Mouse (Mus musculus): ENCODE results near the gene Fes.

The Fes gene

DNA sequence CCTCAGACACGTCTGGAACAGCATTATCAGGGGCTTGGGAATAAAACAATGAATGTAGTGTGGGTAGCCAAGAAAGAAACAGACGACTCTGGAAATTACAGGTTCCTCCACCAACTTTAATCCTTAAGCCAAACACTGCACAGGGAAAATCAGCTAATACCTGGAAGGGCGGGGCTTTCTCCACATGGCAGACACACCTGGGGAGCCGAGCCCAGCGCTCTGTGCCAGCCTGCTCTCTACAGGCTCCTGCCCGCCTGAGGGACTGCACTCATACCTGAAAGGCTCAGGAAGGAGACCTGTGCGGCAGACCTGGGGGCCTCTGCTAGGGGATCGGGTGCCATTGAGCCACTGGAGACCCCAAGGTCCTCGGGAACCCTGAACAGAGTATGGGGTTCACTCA, 20.0 kb upstream of the Fes start:
- in situ Hi-C loops (cut with MboI; ENCODE audit: low pct_unique_long_range_greater_than_20kb in 1 of 2, low sequenced_read_pairs in 2 of 2, unreplicated experiment in 1 of 2), result loop anchor here in 1 of 2 experiments (10.0 kb wide), 1 partner anchor 157 kb away; no protein-coding TSS in a partner anchor

DNA sequence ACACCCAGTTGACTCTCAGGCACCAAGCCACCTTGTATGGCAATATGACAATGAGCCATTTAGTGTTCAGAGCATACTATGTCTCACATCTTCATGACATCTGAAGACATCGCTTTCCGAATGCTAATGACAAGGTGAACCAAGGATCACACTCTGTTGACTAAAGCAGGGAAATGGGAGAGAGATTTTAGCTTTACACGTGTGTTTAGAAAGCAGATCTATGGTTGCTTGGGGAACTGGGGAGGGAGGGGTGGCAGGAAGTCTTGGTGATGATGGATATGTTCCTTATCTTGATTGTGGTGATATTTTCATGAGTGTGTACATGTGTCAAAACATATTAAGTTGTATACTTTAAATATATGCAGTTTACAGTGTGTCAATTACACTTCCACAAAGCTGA, 18.4 kb upstream of the Fes start:
- in situ Hi-C loops (cut with MboI; ENCODE audit: low pct_unique_long_range_greater_than_20kb in 1 of 2, low sequenced_read_pairs in 2 of 2, unreplicated experiment in 1 of 2), result loop anchor here in 1 of 2 experiments (10.0 kb wide), 1 partner anchor 159 kb away; no protein-coding TSS in a partner anchor

DNA sequence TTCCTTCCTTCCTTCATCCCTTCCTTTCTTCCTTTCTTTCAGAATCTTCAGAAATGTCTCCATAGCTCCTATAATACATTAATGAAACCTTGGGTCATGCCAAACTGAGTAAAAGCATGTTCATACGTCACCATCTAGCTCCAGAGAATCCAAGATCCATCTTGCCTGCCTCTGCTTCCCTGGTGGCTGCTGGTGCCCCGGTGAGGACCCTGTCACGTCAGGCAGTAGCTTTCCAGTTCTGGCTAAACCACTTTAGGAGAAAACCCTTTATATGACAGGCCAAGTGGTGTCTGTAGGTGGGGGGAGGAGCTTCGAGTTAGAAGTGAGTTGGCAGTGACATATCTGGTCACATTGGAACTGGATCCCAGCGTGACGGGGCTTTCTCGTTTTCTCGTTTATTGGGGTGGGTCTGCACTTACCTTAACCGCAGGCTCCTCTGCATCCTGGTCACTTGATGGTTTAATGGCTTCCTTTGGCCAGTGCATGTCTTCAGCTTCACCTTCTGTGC, 17.5 kb upstream of the Fes start, which contains the start of gene Furin:
TSS of gene Furin (minus strand) at position 249 of the 508 bp plus-strand sequence.
- in situ Hi-C loops (cut with MboI; ENCODE audit: low pct_unique_long_range_greater_than_20kb in 1 of 2, low sequenced_read_pairs in 2 of 2, unreplicated experiment in 1 of 2), result loop anchor here in 1 of 2 experiments (10.0 kb wide), 1 partner anchor 160 kb away; no protein-coding TSS in a partner anchor

DNA sequence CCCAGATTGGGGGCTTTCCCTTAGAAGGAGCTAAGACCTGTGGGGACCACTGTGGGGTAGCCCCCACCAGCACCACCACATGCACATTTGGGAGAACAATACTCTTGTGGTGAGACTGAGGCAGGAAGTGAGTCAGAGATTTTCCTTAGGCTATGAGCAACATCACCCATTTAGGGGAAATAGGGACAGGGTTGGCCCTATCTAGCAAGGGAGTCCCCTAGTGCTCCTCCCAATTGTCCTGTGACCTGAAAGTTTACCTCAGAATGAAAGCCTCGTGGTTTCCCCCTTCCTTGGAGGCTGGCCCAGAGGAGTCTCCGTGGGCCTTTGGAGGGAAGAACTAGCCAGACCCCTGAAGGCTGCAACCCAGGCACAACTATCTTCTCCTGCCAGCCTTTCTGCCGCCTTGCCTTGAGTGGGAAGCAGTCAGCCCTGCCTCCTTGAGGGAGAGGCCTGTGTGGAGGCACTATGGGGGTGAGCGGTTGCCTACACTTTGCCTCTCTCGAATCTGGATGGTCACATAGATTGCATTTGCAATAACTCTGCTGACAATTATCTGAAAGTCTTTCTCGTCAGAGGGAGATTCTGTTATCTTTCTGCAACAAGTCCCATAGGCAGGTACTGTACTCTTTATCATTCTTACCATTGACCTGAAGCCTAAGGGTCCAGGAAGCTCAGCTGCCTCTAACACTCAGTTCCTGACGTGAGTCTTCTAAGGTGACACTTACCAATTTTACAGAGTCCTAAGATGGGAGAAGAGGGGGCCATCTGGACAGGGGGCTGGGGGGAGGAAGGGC, 16.6 kb upstream of the Fes start:
- in situ Hi-C loops (cut with MboI; ENCODE audit: low pct_unique_long_range_greater_than_20kb in 1 of 2, low sequenced_read_pairs in 2 of 2, unreplicated experiment in 1 of 2), result loop anchor here in 1 of 2 experiments (10.0 kb wide), 1 partner anchor 161 kb away; no protein-coding TSS in a partner anchor

DNA sequence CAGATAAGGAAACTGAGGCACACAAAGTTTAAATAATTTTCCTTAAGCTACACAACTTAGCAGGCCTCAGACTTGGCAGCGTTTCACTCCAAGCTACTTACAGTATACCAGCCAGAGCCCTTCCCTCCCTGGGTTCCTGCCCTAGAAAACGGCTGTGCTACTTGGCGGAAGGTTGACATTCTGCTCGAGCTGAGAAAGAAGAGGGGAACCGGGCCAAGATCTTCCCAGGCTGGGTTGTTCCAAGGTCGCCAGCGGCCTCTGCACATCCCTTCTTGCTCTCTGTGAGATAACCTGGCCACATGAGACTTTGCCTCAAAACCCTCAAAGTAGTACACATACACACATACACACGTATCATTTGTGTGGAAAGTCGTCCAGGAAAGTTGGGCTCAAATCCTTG, 15.8 kb upstream of the Fes start:
- in situ Hi-C loops (cut with MboI; ENCODE audit: low pct_unique_long_range_greater_than_20kb in 1 of 2, low sequenced_read_pairs in 2 of 2, unreplicated experiment in 1 of 2), result loop anchor here in 1 of 2 experiments (10.0 kb wide), 1 partner anchor 161 kb away; no protein-coding TSS in a partner anchor

DNA sequence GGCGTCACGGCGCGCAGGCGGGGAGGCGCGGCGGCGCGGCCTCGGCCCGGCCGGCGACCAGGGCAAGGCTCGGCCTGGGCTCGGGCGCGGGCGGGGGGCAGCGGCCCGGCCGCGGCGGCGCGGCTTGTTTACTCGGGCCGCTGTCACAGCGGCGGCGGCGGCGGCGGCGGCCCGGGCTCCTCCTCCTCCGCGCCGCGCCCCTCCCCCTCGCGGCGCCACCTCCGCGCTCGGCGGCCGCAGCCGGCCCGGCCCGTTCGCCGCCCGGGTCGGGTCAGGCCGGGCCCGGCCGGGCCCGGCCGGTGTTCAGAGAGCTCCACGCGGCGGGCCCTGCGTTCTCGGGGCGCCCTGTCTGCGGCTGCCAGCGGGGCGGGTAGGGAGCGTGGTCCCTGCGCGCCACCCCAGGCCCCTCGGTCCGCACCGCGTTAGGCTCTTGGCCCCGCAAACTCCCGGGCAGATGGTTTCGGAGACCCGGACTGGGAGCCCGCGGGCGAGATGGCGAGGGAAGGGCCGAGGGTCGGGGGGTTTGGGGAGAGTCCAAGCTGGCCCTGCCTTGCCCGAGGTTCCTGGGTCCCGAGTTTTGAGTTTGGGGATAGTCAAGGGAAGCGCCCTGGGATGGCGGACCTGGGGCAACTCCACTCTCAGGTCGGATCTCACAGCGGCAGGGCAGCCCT, 15.0 kb upstream of the Fes start:
- in situ Hi-C loops (cut with MboI; ENCODE audit: low pct_unique_long_range_greater_than_20kb in 1 of 2, low sequenced_read_pairs in 2 of 2, unreplicated experiment in 1 of 2), result loop anchor here in 1 of 2 experiments (10.0 kb wide), 1 partner anchor 162 kb away; no protein-coding TSS in a partner anchor

DNA sequence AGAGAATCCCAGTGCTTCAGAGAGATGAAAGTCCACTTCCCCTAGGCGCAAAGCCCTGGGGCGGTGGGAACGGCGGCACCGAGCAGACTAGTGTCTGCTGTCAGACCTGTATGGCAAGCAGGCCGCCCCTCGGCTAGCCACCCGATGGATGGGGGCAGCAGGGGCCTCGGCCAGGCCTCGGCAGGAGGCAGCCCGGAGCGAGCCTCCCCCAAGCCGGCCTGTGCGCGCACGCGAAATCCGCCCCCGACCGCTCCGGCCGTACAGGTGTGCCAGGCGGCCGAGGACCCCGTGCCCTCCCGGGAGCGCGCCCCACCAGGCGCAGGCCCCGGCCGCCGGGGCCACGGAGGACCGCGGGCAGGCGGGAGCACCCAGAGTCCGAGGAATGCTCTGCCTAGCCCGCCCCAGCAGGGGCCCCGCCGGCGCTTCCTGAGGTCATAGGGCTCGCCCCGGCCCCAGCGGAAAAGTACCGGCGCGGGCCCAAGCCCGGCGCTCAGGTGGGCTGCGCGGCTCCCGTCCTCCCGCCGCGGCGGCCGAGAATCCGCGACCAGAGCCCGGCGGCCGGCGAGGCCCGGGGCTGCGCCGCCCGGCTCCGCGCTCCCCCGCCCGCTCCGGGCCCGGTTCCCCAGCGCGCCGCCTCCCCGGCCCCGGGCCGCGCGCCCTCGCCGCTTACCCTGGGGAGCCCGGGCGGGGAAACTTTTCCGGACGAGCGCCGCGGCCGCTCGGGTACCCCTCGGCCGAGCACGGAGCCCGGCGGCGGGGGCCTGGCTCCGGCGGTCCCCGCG, 14.3 kb upstream of the Fes start:
- in situ Hi-C loops (cut with MboI; ENCODE audit: low pct_unique_long_range_greater_than_20kb in 1 of 2, low sequenced_read_pairs in 2 of 2, unreplicated experiment in 1 of 2), result loop anchor here in 1 of 2 experiments (10.0 kb wide), 1 partner anchor 163 kb away; no protein-coding TSS in a partner anchor

DNA sequence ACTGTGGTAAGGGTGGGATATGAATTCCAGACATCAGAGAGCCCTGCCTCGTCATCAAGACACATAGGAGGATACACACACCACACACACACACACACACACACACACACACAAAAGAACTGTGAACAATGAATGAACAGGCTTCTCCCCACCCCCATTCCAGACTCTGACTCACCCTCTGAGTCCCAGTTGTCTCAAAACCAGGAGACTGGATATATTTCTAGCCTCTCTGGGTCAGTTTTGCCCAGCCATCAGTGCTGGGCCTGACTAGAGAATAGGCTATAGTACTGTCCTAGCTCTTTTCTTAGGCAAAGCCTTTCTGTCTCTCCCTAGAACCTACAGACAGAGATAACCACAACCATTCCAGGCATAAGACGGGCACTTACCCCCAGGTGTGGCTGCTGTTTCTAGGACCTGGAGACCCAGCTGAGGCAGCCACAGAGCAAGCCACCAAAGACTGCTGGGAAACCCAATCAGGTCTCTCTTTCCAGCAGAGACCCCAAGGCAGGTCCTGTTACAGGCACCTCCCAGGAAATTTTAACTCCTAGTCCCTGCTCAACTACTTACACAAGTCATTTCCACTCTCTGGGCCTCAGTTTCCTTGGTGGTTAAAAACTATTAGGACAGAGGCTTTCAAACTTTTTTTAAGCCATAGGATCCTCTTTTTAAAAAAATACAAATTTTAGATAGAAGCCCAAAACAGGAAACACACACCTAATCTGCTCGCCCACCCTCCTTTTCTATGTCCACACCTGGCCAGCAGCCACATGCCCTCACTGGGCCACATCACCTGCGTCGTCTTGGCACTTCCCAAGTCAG, 13.5 kb upstream of the Fes start:
- in situ Hi-C loops (cut with MboI; ENCODE audit: low pct_unique_long_range_greater_than_20kb in 1 of 2, low sequenced_read_pairs in 2 of 2, unreplicated experiment in 1 of 2), result loop anchor here in 1 of 2 experiments (10.0 kb wide), 1 partner anchor 164 kb away; no protein-coding TSS in a partner anchor

DNA sequence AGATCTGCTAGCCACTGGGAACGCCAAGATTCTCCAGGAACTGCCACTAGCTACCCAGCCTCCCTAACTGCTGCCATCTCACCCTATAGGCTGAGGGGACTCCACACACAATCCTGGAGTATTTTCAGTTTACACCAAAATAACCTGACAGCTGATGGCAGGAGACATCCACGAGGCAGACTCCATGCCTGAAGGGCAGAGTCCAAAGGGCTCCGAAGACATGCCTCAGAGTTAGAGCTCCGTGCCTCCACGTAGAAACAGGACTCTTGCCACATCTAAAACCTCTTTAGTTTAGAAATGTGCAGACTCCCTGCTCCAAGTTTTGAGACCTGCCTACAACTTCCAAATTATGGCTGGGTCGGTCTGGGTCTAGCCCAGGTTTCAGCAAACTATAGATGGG, 12.8 kb upstream of the Fes start:
- in situ Hi-C loops (cut with MboI; ENCODE audit: low pct_unique_long_range_greater_than_20kb in 1 of 2, low sequenced_read_pairs in 2 of 2, unreplicated experiment in 1 of 2), result loop anchor here in 1 of 2 experiments (10.0 kb wide), 1 partner anchor 164 kb away; no protein-coding TSS in a partner anchor

DNA sequence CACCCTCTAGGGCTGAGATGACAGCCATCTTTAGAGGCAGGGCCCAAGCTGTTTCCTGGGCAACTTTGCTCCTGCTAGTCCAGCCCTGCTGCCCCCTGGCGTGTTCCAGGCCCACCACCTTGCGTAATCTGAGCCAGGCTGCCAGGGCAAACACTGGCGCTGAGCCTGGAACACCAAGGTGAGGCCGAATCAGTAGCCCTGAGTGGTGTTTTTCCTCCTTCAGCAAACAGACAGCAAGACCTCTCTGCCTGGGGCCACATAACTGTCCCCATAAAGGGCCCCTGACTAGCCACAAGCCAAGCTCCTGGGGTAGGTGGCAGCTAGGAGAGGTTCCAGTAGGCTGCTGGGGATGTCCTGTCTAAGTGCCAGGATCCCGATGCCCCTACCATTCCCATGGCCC, 12.4 kb upstream of the Fes start:
- in situ Hi-C loops (cut with MboI; ENCODE audit: low pct_unique_long_range_greater_than_20kb in 1 of 2, low sequenced_read_pairs in 2 of 2, unreplicated experiment in 1 of 2), result loop anchor here in 1 of 2 experiments (10.0 kb wide), 1 partner anchor 165 kb away; no protein-coding TSS in a partner anchor

DNA sequence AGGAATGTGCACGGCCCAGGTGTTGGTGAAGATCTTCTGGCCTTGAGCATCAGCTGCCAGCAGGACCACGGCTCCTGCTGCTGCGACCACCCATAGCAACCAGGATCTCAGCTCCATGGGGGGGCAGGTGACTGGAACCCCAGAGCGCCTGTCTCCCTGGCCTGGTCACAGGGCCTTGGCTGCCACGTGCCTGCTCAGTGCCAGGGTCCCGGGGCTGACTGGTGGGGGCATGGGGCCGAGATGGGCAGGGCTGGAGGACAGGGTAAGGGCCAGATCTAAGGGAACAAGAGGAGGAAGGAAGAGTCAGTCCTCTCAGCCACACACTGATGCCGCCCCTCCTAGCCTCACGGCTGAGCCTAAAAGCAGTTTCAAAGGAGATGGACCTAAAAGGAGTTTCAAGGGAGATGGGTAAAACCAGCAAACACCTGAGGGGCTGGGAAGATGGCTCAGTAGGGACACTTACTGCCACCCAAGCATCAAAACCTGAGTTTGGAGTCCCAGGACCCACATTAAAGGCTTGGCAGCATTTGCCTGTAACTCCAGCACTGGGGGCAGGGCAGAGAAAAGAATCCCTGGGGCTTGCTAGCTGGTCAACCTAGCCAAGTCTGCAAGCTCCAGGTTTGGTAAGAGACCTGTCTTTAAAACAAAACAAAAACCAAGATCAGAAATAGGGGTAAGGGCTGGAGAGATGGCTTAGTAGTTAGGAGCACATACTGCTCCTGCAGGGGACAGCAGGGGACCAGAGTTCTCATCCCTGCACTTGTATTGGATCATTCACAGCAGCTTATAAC, 11.1 kb upstream of the Fes start:
- in situ Hi-C loops (cut with MboI; ENCODE audit: low pct_unique_long_range_greater_than_20kb in 1 of 2, low sequenced_read_pairs in 2 of 2, unreplicated experiment in 1 of 2), result loop anchor here (5.0 to 25.0 kb wide), 2 partner anchors 33 to 463 kb away; partner anchors contain the start of gene Zscan2 (in 1 of the 2)

DNA sequence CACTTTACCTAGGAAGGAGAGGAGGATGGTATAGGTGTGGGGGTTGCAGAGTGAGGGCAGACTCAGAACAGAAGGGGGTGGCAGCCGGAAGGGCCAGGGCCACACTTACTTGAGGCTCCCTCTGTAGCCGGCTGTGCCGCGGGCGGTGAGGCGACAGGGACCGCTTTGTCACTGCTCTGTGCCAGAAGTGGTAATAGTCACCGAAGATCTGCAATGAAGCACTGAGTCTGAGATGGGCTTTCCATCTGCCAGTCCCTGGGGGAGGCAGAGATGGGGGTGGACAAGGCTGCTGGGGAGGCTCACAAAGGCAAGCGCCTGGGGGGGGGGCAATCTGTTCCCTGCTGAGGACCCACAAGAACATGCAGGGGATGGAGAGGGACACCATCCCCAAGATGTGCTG, 10.2 kb upstream of the Fes start:
- in situ Hi-C loops (cut with MboI; ENCODE audit: low pct_unique_long_range_greater_than_20kb in 1 of 2, low sequenced_read_pairs in 2 of 2, unreplicated experiment in 1 of 2), result loop anchor here (5.0 to 25.0 kb wide), 2 partner anchors 34 to 464 kb away; partner anchors contain the start of gene Zscan2 (in 1 of the 2)

DNA sequence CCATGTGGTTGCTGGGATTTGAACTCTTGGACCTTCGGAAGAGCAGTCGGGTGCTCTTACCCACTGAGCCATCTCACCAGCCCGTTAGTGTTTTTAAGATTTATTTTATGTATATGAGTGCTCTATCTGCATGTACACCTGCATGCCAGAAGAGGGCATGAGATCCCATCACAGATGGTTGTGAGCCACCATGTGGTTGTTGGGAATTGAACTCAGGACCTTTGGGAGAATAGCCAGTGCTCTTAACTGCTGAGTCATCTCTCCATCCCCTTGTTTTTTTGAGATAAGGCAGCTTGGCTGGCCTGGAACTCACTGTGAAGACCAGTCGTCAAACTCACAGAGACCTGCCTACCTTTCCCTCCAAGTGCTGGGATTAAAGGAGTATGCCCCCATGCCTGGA, 8.7 kb upstream of the Fes start:
- in situ Hi-C loops (cut with MboI; ENCODE audit: low pct_unique_long_range_greater_than_20kb in 1 of 2, low sequenced_read_pairs in 2 of 2, unreplicated experiment in 1 of 2), result loop anchor here (5.0 to 25.0 kb wide), 2 partner anchors 36 to 466 kb away; partner anchors contain the start of gene Zscan2 (in 1 of the 2)

DNA sequence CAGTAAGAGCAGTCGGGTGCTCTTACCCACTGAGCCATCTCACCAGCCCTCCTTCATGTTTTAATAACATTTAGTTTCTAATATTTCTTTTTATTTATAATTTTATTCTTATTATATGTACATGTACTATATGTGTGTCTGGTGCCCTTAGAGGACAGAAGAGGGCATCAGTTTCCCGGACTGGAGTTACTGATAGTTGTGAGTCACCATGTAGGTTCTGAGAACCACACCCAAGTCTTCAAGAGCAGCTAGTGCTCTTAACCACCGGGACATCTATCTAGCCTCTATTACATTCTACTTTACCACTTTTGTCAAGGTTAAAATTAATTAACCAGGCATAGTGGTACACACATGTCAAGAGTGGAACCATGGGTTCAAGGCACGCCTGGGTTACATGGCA, 6.9 kb upstream of the Fes start:
- in situ Hi-C loops (cut with MboI; ENCODE audit: low pct_unique_long_range_greater_than_20kb in 1 of 2, low sequenced_read_pairs in 2 of 2, unreplicated experiment in 1 of 2), result loop anchor here in 1 of 2 experiments (25.0 kb wide), 1 partner anchor 468 kb away; the partner anchor contains the start of gene Zscan2

DNA sequence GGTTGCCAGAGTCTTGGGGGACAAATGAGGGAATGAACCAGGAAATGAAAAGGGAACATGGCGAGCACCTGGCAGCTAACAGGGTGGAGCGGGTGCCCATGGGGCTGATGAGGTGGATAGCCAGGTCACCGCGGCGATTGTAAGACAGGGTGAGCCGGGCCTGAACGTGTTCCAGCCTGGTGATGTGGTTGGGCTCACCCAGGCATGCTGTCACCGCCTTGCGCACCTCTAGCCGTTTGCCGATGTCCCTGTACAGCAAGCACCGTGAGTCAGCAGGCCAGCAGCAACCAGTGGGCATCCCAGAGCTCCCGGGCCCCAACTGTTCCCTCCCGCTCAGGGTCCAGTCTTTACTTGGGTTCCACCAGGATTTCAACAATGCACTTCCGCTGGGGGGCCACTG, 4.4 kb upstream of the Fes start:
- in situ Hi-C loops (cut with MboI; ENCODE audit: low pct_unique_long_range_greater_than_20kb in 1 of 2, low sequenced_read_pairs in 2 of 2, unreplicated experiment in 1 of 2), result loop anchor here in 1 of 2 experiments (25.0 kb wide), 1 partner anchor 470 kb away; the partner anchor contains the start of gene Zscan2

DNA sequence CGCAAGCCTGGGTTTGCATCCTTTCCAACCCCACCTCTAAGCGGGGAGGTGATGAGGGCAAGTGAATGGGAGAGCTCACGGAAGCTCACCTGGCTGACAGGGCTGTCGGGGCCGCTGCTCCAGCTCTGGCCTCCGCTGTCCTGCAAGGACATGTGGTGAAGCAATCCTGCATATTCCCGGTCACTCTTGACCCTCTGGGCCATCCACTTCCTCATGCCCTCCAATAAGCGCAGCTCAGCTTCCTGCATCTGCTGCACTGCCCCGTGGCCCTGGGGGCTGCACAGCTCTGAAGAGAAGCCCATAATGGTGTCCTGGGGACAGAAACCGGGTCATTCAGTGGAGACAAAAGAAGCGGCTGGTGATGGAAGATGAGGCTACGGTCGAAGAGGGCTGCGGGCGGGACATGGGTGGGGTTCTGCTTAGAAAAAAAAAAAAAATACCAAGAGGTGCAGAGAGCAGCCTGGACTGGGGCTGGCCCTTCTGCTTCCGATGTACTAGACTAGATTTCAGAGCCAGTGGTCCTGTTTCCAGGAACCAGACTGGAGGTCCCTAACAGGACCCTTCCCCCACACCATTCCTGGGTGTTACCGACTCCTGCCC, 613 bp downstream of the Fes start:
- in situ Hi-C loops (cut with MboI; ENCODE audit: low pct_unique_long_range_greater_than_20kb in 1 of 2, low sequenced_read_pairs in 2 of 2, unreplicated experiment in 1 of 2), result loop anchor here (5.0 to 25.0 kb wide), 4 partner anchors 190 to 475 kb away; partner anchors contain the start of gene Zscan2 (in 1 of the 2)

All from mouse embryonic stem cell (cell line).